Mouse (Mus musculus) heart, postnatal 0 days (tissue): ENCODE measurements around the gene Thumpd1. TPM values are rescaled to one million over a fixed set of nuclear protein-coding genes. Genes with fewer than 3 reads are reported as not detected.
A peak's percentile ranks its signal among the peaks of the same experiment; 100 is the strongest.

Experiments
- ATAC-seq: fragments of 200-750 bp; cut with Nextera tagmentation; 2 replicates; pipeline ENCODE4 v1.8.0; 2017; ENCODE audit warnings: low read depth, moderate number of reproducible peaks, moderate library complexity; ENCODE audit not compliant: insufficient read depth
- DNase-seq: peaks from one replicate; pipeline ENCODE4 v3.0.0-alpha.2; 2016; ENCODE audit warnings: low spot score
- H3K27ac ChIP-seq: fragments of 300-500 bp; sonication (generic); 2 replicates; pipeline ENCODE4 v1.5.1; 2014; ENCODE audit warnings: low read depth, mild to moderate bottlenecking
- H3K27me3 ChIP-seq: fragments of 300-500 bp; sonication (generic); 2 replicates; pipeline ENCODE4 v1.6.1; 2014; ENCODE audit warnings: low read length, mixed read lengths; ENCODE audit not compliant: control insufficient read depth, insufficient read depth
- H3K36me3 ChIP-seq: fragments of 300-500 bp; sonication (generic); replicated peaks from 2 replicates; pipeline ENCODE4 v1.6.1; 2014; ENCODE audit warnings: low read length, mixed read lengths; ENCODE audit not compliant: control insufficient read depth, insufficient read depth
- H3K4me1 ChIP-seq: fragments of 300-500 bp; sonication (generic); 2 replicates; pipeline ENCODE4 v1.6.1; 2014; ENCODE audit warnings: antibody characterized with exemption; ENCODE audit not compliant: control insufficient read depth, insufficient read depth
- H3K4me2 ChIP-seq: fragments of 300-500 bp; sonication (generic); 2 replicates; pipeline ENCODE4 v1.6.1; 2014; ENCODE audit warnings: low read depth, mild to moderate bottlenecking, low read length, moderate library complexity
- H3K4me3 ChIP-seq: fragments of 300-500 bp; sonication (generic); 2 replicates; pipeline ENCODE4 v1.5.1; 2014; ENCODE audit warnings: low read depth, low read length
- H3K9ac ChIP-seq: fragments of 300-500 bp; sonication (generic); replicated peaks from 2 replicates; pipeline ENCODE4 v1.6.1; 2014; ENCODE audit warnings: low read depth, low read length, mixed read lengths
- H3K9me3 ChIP-seq: fragments of 300-500 bp; sonication (generic); replicated peaks from 2 replicates; pipeline ENCODE4 v1.6.1; 2016; ENCODE audit warnings: low read length; ENCODE audit not compliant: control insufficient read depth
- CTCF ChIP-seq: IDR thresholded peaks from 2 replicates; pipeline ENCODE4 v1.5.1; 2016; ENCODE audit warnings: antibody characterized with exemption, control low read depth, low read depth
- EP300 ChIP-seq: IDR thresholded peaks from 2 replicates; pipeline ENCODE4 v1.6.1; 2016; ENCODE audit warnings: antibody characterized with exemption, low read depth
- WGBS: fragments of 180-500 bp; shearing (Covaris S2); extraction: QIAGEN DNeasy Blood & Tissue Kit; methylation state at CpG from one replicate; pipeline ENCODE4 v1.1.7; 2014; 5-methylcytosine and 5-hydroxymethylcytosine counted together
- polyA plus RNA-seq: library from polyadenylated mRNA; unstranded; fragments of >200 nt; fragmentation: Nextera tagmentation; extraction: Ambion mirVana; gene quantifications from 2 replicates; pipeline ENCODE4 v1.2.1, GENCODE M21; 2015
- total RNA-seq: library from RNA; depleted of rRNA; stranded (reverse); fragments of >200 nt; gene quantifications from 2 replicates; pipeline ENCODE4 v1.2.3, GENCODE M21; 2014; ENCODE audit warnings: low replicate concordance; rRNA removed

The Thumpd1 gene
- 15.8 and 21.1 TPM in 2 replicates for total RNA-seq
- polyA plus RNA-seq: 29.9 and 32.8 TPM in 2 replicates

DNA sequence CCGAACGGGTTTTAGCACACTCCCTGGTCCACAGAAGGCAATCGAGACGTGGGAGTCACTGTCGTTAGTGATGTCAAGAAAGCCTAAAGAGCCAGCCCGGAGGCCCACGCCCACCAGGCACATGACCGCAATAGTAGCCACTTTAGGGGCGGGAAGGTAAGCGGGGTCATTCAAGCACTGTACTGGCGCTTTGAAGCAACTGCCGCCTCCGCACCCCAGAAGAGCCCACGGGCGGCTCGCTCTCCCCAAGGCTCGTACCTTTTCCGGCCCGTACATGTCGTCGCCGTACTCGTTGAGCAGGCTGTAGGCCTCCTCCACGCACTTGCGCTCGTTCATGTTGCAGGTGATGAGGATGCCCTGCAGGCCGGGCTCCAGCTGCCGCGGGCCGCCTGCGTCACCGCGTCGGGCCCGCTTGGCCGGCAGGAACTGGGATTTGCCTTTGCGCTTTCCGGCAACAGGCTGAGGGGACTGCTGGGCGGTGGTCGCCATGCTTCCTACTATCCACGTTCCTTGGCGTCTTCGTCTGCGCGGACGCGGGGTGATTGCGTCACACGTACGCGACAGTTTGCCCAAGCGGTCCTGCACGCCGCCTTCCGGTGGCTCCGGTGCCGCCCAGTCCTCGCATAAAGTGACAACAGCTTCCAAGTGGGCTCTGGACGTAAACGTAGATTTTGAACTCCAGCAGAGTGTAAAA lies at the start of gene Thumpd1:
TSS of gene Thumpd1 (minus strand) at position 546 of the 694 bp plus-strand sequence.
- Histone ChIP-seq H3K9ac (peak within 1 kb of the TSS; percentile 75), H3K27ac (peak within 1 kb of the TSS; percentile 59), H3K27me3 (no peaks in the 10 kb centered on the region), H3K4me1 (peaks cover 6% of the 10 kb centered on the region), H3K9me3 (no peaks in the 10 kb centered on the region), H3K36me3 (peaks cover 34% of the 10 kb centered on the region), H3K4me3 (peak within 1 kb of the TSS; percentile 79), H3K4me2 (peak within 1 kb of the TSS; percentile 78)
- DNase-seq (peak; percentile 88), ATAC-seq (peak; percentile 94)
- TF ChIP-seq CTCF: peak; percentile 66
- no peak for TF ChIP-seq EP300
- under 1% methylated on average over 60 of the region's 60 CpGs for WGBS

DNA sequence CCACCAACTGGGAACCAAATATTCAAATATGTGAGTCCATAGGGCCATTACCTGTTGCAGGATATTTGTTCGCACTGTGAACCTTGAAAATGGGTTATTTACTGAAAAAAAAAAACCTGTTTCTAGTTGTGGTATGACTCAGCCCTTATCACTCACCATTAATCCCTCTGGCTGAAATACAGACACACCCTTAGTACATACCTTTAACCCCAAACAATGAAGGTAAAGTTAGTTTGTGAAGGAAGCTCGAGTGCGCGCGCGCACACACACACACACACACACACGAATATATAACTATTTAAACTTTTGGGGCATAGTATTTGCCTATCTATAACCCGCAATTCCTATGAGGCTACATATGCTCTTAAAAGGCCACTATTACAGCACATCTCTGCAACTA lies 49.3 kb upstream of the Thumpd1 start:
- Histone ChIP-seq H3K27ac (no peak overlapping the region), H3K9me3 (no peaks in the 10 kb centered on the region), H3K27me3 (no peaks in the 10 kb centered on the region), H3K4me3 (no peak overlapping the region), H3K9ac (no peak overlapping the region), H3K4me2 (no peak overlapping the region), H3K4me1 (no peaks in the 10 kb centered on the region), H3K36me3 (no peaks in the 10 kb centered on the region)
- 84% methylated on average over 8 of the region's 8 CpGs for WGBS
- ATAC-seq (no peak), DNase-seq (no peak)
- TF ChIP-seq CTCF (no peak), EP300 (no peak)

DNA sequence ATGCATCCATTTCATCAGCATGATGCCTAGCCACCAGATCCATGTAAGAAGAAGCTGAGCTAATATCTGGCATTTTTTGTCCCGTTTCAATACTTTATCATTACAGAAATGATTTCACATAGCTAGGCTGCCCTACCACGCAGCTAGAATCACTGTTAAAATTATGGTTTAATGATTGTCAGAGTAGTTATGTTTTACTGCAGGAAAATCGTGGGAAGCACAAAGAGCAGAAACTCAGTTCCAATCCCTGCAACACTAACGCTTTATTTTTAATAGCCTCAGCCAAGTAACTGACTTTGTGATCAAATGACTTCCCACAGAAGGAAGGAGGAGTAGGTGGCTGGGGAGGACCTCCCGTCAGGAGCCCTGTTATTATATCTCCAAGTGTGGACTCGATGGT lies 46.4 kb upstream of the Thumpd1 start:
- H3K4me2 ChIP-seq: no peak overlapping the region
- no peak overlapping the region for H3K4me3 ChIP-seq
- ATAC-seq: no peak
- TF ChIP-seq CTCF (no peak), EP300 (no peak)
- H3K27me3 ChIP-seq: no peaks in the 10 kb centered on the region
- WGBS: 72% methylated on average over 6 of the region's 6 CpGs
- H3K36me3 ChIP-seq: no peaks in the 10 kb centered on the region
- no peak overlapping the region for H3K27ac ChIP-seq
- H3K4me1 ChIP-seq: no peaks in the 10 kb centered on the region
- H3K9me3 ChIP-seq: no peaks in the 10 kb centered on the region
- H3K9ac ChIP-seq: no peak overlapping the region
- DNase-seq: no peak

DNA sequence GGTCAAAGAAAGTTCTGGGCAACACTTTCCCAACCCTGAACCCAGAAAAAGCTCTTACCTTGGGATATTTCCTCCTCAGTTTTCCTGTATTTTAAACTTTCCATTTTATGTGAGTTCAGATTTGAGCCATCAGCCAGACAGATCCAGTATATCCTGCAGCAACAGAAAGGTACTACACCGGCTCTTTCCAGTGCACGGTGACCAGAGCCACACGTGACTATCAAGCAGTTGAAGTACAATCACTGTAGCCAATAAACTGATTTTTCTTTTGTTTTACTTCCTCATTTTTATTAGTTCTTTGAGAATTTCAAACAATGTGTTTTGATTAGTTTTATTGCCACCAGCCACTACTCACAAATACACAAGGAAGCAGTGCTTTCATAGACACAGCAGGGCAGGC lies 43.8 kb upstream of the Thumpd1 start:
- H3K4me3 ChIP-seq: no peak overlapping the region
- H3K4me1 ChIP-seq: no peaks in the 10 kb centered on the region
- no peak overlapping the region for H3K4me2 ChIP-seq
- H3K27me3 ChIP-seq: no peaks in the 10 kb centered on the region
- H3K9me3 ChIP-seq: no peaks in the 10 kb centered on the region
- no peak for DNase-seq
- no peaks in the 10 kb centered on the region for H3K36me3 ChIP-seq
- 87% methylated on average over 3 of the region's 3 CpGs for WGBS
- H3K9ac ChIP-seq: no peak overlapping the region
- ATAC-seq: no peak
- TF ChIP-seq CTCF (no peak), EP300 (no peak)
- no peak overlapping the region for H3K27ac ChIP-seq

DNA sequence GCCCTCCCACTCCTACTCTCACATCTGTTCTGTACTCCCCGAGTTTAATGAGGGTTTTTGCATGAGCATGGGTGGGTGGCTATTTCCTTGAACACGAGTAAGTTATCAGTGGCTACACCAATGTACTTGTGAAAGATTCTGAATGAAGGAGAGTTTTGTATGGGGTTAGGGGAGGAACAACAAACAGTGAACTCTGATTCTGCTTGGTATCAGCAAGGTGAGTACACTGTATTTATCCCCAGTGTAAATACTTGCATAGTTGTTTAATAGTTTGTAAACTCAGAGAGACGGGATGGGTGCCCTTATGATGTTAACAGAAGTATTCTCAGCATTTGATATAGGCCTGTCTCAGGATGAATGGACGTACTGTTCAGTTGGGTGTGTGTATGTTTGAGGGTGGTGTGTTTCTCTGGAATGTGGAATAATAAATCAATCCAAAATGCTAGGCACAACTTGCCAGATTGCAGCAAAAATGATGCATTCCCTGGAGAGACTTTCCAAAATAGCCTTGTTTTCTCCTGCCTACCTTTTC lies 41.6 kb upstream of the Thumpd1 start:
- TF ChIP-seq EP300 (no peak), CTCF (no peak)
- no peaks in the 10 kb centered on the region for H3K9me3 ChIP-seq
- no peak overlapping the region for H3K27ac ChIP-seq
- no peak overlapping the region for H3K9ac ChIP-seq
- ATAC-seq: no peak
- no peak overlapping the region for H3K4me3 ChIP-seq
- H3K4me2 ChIP-seq: no peak overlapping the region
- no peak for DNase-seq
- no peaks in the 10 kb centered on the region for H3K27me3 ChIP-seq
- WGBS: 56% methylated on average over 4 of the region's 4 CpGs
- no peaks in the 10 kb centered on the region for H3K36me3 ChIP-seq
- no peaks in the 10 kb centered on the region for H3K4me1 ChIP-seq

DNA sequence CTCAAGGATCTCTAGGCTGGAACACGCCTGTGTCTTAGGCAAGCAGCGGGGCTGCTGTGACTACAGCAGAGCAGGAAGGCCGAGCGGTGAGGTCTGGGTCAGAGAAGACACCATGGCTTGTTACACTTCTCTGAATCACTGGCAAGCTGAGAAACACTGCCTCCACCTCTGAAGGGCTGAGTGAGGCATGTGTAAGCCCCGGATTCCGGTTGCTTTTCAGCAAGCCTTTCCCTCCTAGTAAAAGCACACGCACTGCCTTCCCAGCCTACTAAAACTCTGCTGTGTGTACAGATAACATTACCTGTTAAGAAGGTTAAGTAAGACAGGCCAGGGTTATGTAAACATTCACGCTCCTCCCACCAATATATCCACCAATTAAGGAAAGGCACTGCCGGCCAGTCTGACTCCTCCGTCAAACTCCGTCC lies 39.9 kb upstream of the Thumpd1 start, which contains the start of gene Acsm3:
TSS of gene Acsm3 (plus strand) at position 397 of the 425 bp plus-strand sequence.
- DNase-seq (no peak), ATAC-seq (no peak)
- Histone ChIP-seq H3K9ac (no peak within 1 kb of the TSS), H3K36me3 (no peaks in the 10 kb centered on the region), H3K27ac (no peak within 1 kb of the TSS), H3K9me3 (no peaks in the 10 kb centered on the region), H3K4me3 (no peak within 1 kb of the TSS), H3K4me1 (no peaks in the 10 kb centered on the region), H3K27me3 (no peaks in the 10 kb centered on the region), H3K4me2 (no peak within 1 kb of the TSS)
- WGBS: 67% methylated on average over 11 of the region's 11 CpGs
- TF ChIP-seq EP300 (no peak), CTCF (no peak)
